Mouse (Mus musculus): ENCODE measurements around the gene 4933402D24Rik. TPM values are rescaled to one million over a fixed set of nuclear protein-coding genes. Genes with fewer than 3 reads are reported as not detected.

The 4933402D24Rik gene
- polyA plus RNA-seq, 1 experiment from 2014 or later = 0.14 TPM

GRCm38 (mm10) chr1:63729796-63730195 is 39.3 kb downstream of the 4933402D24Rik start:
- Histone ChIP-seq H3K9me3 (no peaks in the 10 kb centered on the region), H3K27me3 (ENCODE audit: insufficient read depth, poor library complexity, severe bottlenecking) (no peaks in the 10 kb centered on the region), H3K36me3 (no peaks in the 10 kb centered on the region), H3K4me3 (peak overlapping the region; percentile 72), H3K4me1 (replicated peaks) (peaks cover 23% of the 10 kb centered on the region), H3K27ac (peak overlapping the region; percentile 83)
- WGBS = 42% methylated on average over 8 of the region's 8 CpGs
- DNase-seq (ENCODE audit: low spot score) = no peak

DNA sequence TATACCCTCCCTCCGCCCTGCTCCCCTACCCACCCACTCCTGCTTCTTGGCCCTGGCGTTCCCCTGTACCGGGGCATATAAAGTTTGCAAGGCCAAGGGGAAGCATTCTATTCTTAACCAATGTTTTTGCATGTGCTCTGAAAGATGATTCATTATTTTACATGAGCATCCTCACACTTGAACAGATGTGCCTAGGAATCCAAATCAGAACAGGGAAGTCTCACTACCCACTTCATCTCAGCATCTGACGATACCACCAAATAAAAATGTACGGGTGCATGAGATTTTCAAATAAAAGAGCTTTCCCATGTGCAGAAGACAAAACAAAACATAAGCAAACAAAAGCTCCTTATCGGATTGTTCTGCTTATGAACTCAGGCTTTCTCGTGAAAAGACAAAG is 48.9 kb downstream of the 4933402D24Rik start:
- H3K27me3 ChIP-seq (ENCODE audit: insufficient read depth, poor library complexity, severe bottlenecking) = no peaks in the 10 kb centered on the region
- WGBS = 86% methylated on average over 7 of the region's 7 CpGs
- H3K9me3 ChIP-seq = no peaks in the 10 kb centered on the region

DNA sequence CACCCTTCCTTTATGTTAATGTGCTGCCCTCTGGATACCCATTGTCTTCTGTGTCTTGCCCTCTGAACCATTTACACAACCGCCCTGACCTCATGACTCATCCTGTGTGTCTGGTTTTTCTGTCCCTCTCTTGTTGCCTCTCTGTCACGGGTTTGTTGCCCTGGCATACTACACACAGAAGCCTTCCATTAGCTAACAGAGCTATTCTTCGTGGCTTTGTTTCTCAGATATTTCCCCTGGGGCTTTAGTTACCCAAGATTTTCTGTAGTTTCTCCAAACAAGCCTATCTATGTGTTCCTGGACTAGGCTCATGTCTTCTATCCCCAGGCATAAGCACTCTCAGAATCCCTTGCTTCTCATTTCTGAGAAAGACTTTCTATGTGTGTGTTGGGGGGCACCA is 60.2 kb downstream of the 4933402D24Rik start:
- H3K27me3 ChIP-seq (ENCODE audit: insufficient read depth, poor library complexity, severe bottlenecking) = no peaks in the 10 kb centered on the region
- H3K27ac ChIP-seq = no peak overlapping the region
- H3K4me3 ChIP-seq = no peak overlapping the region
- no peaks in the 10 kb centered on the region for H3K36me3 ChIP-seq
- DNase-seq (ENCODE audit: low spot score) = no peak
- H3K9me3 ChIP-seq = no peaks in the 10 kb centered on the region
- WGBS = 61% methylated on average over 3 of the region's 3 CpGs
- H3K4me1 ChIP-seq (replicated peaks) = 0 out of 2 replicates have a peak, but pooled peaks cover 3% of the 10 kb centered on the region

More for the DNA sequence above, 48.9 kb downstream of the 4933402D24Rik start:
- Histone ChIP-seq H3K36me3 (no peaks in the 10 kb centered on the region), H3K4me1 (replicated peaks) (no peaks in the 10 kb centered on the region), H3K4me3 (no peak overlapping the region), H3K27ac (no peak overlapping the region)
- DNase-seq (ENCODE audit: low spot score) = no peak

- Histone ChIP-seq H3K27ac (no peak overlapping the region), H3K27me3 (ENCODE audit: insufficient read depth, poor library complexity, severe bottlenecking) (no peaks in the 10 kb centered on the region), H3K36me3 (no peaks in the 10 kb centered on the region), H3K4me1 (replicated peaks) (0 out of 2 replicates have a peak, but pooled peaks cover 3% of the 10 kb centered on the region), H3K9me3 (no peaks in the 10 kb centered on the region), H3K4me3 (no peak overlapping the region)
- DNase-seq (ENCODE audit: low spot score) = no peak
- 83% methylated on average over 5 of the region's 5 CpGs for WGBS
These were observed 63.3 kb downstream of the 4933402D24Rik start for GRCm38 (mm10) chr1:63705733-63706132.

Other genes starting within 250 kb of the 4933402D24Rik start
- not detected in 2 replicates for gene Gm39653, start 153.3 kb downstream of the 4933402D24Rik start, polyA plus RNA-seq (2016; fragmentation: Nextera tagmentation; extraction: Ambion mirVana)
- gene Dytn, start 82.3 kb downstream of the 4933402D24Rik start, polyA plus RNA-seq (2016; fragmentation: Nextera tagmentation; extraction: Ambion mirVana) = 0.05 TPM in 1 of 2 replicates, not detected in the other
- 0.12 and 0.46 TPM in 2 replicates for gene Mdh1b, start 38.9 kb downstream of the 4933402D24Rik start, polyA plus RNA-seq (2016; fragmentation: Nextera tagmentation; extraction: Ambion mirVana)
- gene Fastkd2, start 38.7 kb downstream of the 4933402D24Rik start, polyA plus RNA-seq (2016; fragmentation: Nextera tagmentation; extraction: Ambion mirVana) = 56.1 and 68.6 TPM in 2 replicates